Mouse (Mus musculus) natural killer cell, adult 2 months (primary cell): ENCODE results near the gene 4930480E11Rik.
"Not testable (repeated sequence)": the region's sequence is repeated elsewhere in the genome, so short reads cannot be mapped to it uniquely, and the experiment has no call there.

Experiments used
- DNase-seq, 2 experiments: peaks; one replicate each; pipeline ENCODE4 v3.0.0; 2022; ENCODE audit warnings: low spot score in 2 of 2

Gene 4930480E11Rik

GRCm38 (mm10) chrX:78369343-78369742, at the start of gene 4930480E11Rik:
4930480E11Rik (plus strand) TSS chrX:78369643.
- no peak for DNase-seq

- DNase-seq: not testable (repeated sequence)
Observed at GRCm38 (mm10) chrX:78403346-78403745, 33.9 kb downstream of the 4930480E11Rik start.
